Mouse (Mus musculus) hindbrain, embryonic 16.5 days (tissue): ENCODE measurements around the gene Med15. TPM values are rescaled to one million over a fixed set of nuclear protein-coding genes. Genes with fewer than 3 reads are reported as not detected.
"Not testable (repeated sequence)": the region's sequence is repeated elsewhere in the genome, so short reads cannot be mapped to it uniquely, and the experiment has no call there.

ENCODE experiments used
- ATAC-seq: fragments of 200-750 bp; cut with Nextera tagmentation; 2 replicates; pipeline ENCODE4 v1.8.0; 2017; ENCODE audit warnings: moderate TSS enrichment, moderate library complexity
- H3K27ac ChIP-seq: fragments of 300-500 bp; sonication (generic); 2 replicates; pipeline ENCODE4 v1.5.1; 2014; ENCODE audit warnings: low read depth, mild to moderate bottlenecking, control low read depth, low read length, moderate library complexity
- H3K27me3 ChIP-seq: fragments of 300-500 bp; sonication (generic); replicated peaks from 2 replicates; pipeline ENCODE4 v1.6.1; 2014; ENCODE audit warnings: low read length; ENCODE audit not compliant: control insufficient read depth, insufficient read depth
- H3K36me3 ChIP-seq: fragments of 300-500 bp; sonication (generic); 2 replicates; pipeline ENCODE4 v1.6.1; 2014; ENCODE audit warnings: mild to moderate bottlenecking, low read length, moderate library complexity, mixed read lengths; ENCODE audit not compliant: control insufficient read depth, insufficient read depth
- H3K4me1 ChIP-seq: fragments of 300-500 bp; sonication (generic); 2 replicates; pipeline ENCODE4 v1.6.1; 2014; ENCODE audit warnings: low read depth, low read length; ENCODE audit not compliant: control insufficient read depth, insufficient read depth
- H3K4me2 ChIP-seq: fragments of 300-500 bp; sonication (generic); 2 replicates; pipeline ENCODE4 v1.6.1; 2014; ENCODE audit warnings: mild to moderate bottlenecking, low read length, control low read depth, moderate library complexity
- H3K4me3 ChIP-seq: fragments of 300-500 bp; sonication (generic); 2 replicates; pipeline ENCODE4 v1.5.1; 2014; ENCODE audit warnings: mild to moderate bottlenecking, low read length, control low read depth, moderate library complexity
- H3K9ac ChIP-seq: fragments of 300-500 bp; sonication (generic); 2 replicates; pipeline ENCODE4 v1.6.1; 2014; ENCODE audit warnings: low read depth, mild to moderate bottlenecking, control low read depth, low read length, moderate library complexity
- H3K9me3 ChIP-seq: fragments of 300-500 bp; sonication (generic); 2 replicates; pipeline ENCODE4 v1.6.1; 2014; ENCODE audit warnings: mild to moderate bottlenecking, low read length, moderate library complexity; ENCODE audit not compliant: control insufficient read depth
- WGBS: fragments of 180-500 bp; shearing (Covaris S2); extraction: QIAGEN DNeasy Blood & Tissue Kit; methylation state at CpG from one replicate; pipeline ENCODE4 v1.1.7; 2014; 5-methylcytosine and 5-hydroxymethylcytosine counted together
- polyA plus RNA-seq: library from polyadenylated mRNA; unstranded; fragments of >200 nt; fragmentation: Nextera tagmentation; extraction: Ambion mirVana; gene quantifications from 2 replicates; pipeline ENCODE4 v1.2.1, GENCODE M21; 2015

The Med15 gene
- polyA plus RNA-seq, 1 experiment from 2014 or later = 43.2 TPM

- no peak for ATAC-seq
- peaks cover 11% of the 10 kb centered on the region for H3K4me1 ChIP-seq
- no peak overlapping the region for H3K27ac ChIP-seq
- H3K9ac ChIP-seq = no peak overlapping the region
- no peak overlapping the region for H3K4me3 ChIP-seq
- no peak overlapping the region for H3K4me2 ChIP-seq
- peaks cover 16% of the 10 kb centered on the region for H3K36me3 ChIP-seq
- H3K27me3 ChIP-seq = no peaks in the 10 kb centered on the region
- 97% methylated on average over 1 of the region's 1 CpGs for WGBS
- H3K9me3 ChIP-seq = no peaks in the 10 kb centered on the region
These were observed 110.8 kb downstream of the Med15 start for GRCm38 (mm10) chr16:17621936-17622335.

- Histone ChIP-seq H3K4me3 (peak within 1 kb of the TSS; percentile 63), H3K27me3 (no peaks in the 10 kb centered on the region), H3K4me2 (peak within 1 kb of the TSS; percentile 81), H3K4me1 (peaks cover 11% of the 10 kb centered on the region), H3K9me3 (no peaks in the 10 kb centered on the region), H3K9ac (peak within 1 kb of the TSS; percentile 73), H3K27ac (no peak within 1 kb of the TSS), H3K36me3 (peaks cover 6% of the 10 kb centered on the region)
- ATAC-seq = peak; percentile 84
- WGBS = 2% methylated on average over 56 of the region's 60 CpGs
These were observed 113.2 kb downstream of the Med15 start, which contains the start of gene Smpd4 for GRCm38 (mm10) chr16:17619198-17620105. Smpd4 (plus strand) TSS chr16:17619354.

GRCm38 (mm10) chr16:17617922-17618565 is 114.6 kb downstream of the Med15 start:
- Histone ChIP-seq H3K9ac (no peak overlapping the region), H3K9me3 (no peaks in the 10 kb centered on the region), H3K27me3 (no peaks in the 10 kb centered on the region), H3K36me3 (peaks cover 3% of the 10 kb centered on the region; the same call in 1 of the 2 replicates), H3K27ac (no peak overlapping the region), H3K4me3 (no peak overlapping the region), H3K4me1 (peaks cover 11% of the 10 kb centered on the region), H3K4me2 (0 out of 2 replicates have a peak overlapping the region, but pooled peaks have one; percentile 5)
- ATAC-seq = peak; percentile 48; the same call in 1 of the 2 replicates
- 18% methylated on average over 13 of the region's 13 CpGs for WGBS

- 84% methylated on average over 5 of the region's 5 CpGs for WGBS
- no peak overlapping the region for H3K27ac ChIP-seq
- ATAC-seq = no peak
- no peaks in the 10 kb centered on the region for H3K9me3 ChIP-seq
- no peak overlapping the region for H3K4me2 ChIP-seq
- H3K9ac ChIP-seq = no peak overlapping the region
- H3K4me3 ChIP-seq = no peak overlapping the region
- peaks cover 11% of the 10 kb centered on the region for H3K4me1 ChIP-seq
- no peaks in the 10 kb centered on the region for H3K27me3 ChIP-seq
- H3K36me3 ChIP-seq = no peaks in the 10 kb centered on the region
These were observed 116.5 kb downstream of the Med15 start for GRCm38 (mm10) chr16:17616212-17616611.

GRCm38 (mm10) chr16:17614740-17615139 is 118.0 kb downstream of the Med15 start:
- 95% methylated on average over 6 of the region's 6 CpGs for WGBS
- H3K9ac ChIP-seq, H3K9me3 ChIP-seq, H3K4me1 ChIP-seq, H3K4me3 ChIP-seq, ATAC-seq, H3K4me2 ChIP-seq, H3K36me3 ChIP-seq, H3K27ac ChIP-seq, H3K27me3 ChIP-seq: not testable (repeated sequence)

- ATAC-seq = no peak
- Histone ChIP-seq H3K27me3 (no peaks in the 10 kb centered on the region), H3K36me3 (no peaks in the 10 kb centered on the region), H3K4me1 (no peaks in the 10 kb centered on the region), H3K9ac (no peak overlapping the region), H3K4me3 (no peak overlapping the region), H3K4me2 (no peak overlapping the region), H3K27ac (no peak overlapping the region), H3K9me3 (no peaks in the 10 kb centered on the region)
- 64% methylated on average over 4 of the region's 4 CpGs for WGBS
These were observed 121.3 kb downstream of the Med15 start for GRCm38 (mm10) chr16:17611383-17611782.

GRCm38 (mm10) chr16:17605684-17606083 is 127.0 kb downstream of the Med15 start:
- Histone ChIP-seq H3K36me3 (no peaks in the 10 kb centered on the region), H3K9ac (no peak overlapping the region), H3K4me2 (no peak overlapping the region), H3K27me3 (no peaks in the 10 kb centered on the region), H3K4me3 (no peak overlapping the region), H3K4me1 (no peaks in the 10 kb centered on the region; the same call in 1 of the 2 replicates), H3K27ac (no peak overlapping the region), H3K9me3 (no peaks in the 10 kb centered on the region)
- ATAC-seq = no peak
- 75% methylated on average over 5 of the region's 5 CpGs for WGBS

- no peaks in the 10 kb centered on the region; the same call in 1 of the 2 replicates for H3K4me1 ChIP-seq
- H3K9me3 ChIP-seq = no peaks in the 10 kb centered on the region
These were observed 127.8 kb downstream of the Med15 start for GRCm38 (mm10) chr16:17604941-17605340.

More at GRCm38 (mm10) chr16:17604941-17605340, 127.8 kb downstream of the Med15 start:
- Histone ChIP-seq H3K27ac (no peak overlapping the region), H3K4me3 (no peak overlapping the region), H3K9ac (no peak overlapping the region), H3K4me2 (no peak overlapping the region), H3K27me3 (no peaks in the 10 kb centered on the region), H3K36me3 (no peaks in the 10 kb centered on the region)
- WGBS = 44% methylated on average over 4 of the region's 4 CpGs
- no peak for ATAC-seq
